Mouse (Mus musculus): Measurements from ENCODE around the gene Catsperz.

Catsperz gene

GRCm38 (mm10) chr19:6947742-6948141 lies 22.6 kb upstream of the Catsperz start:
- DNase-seq (ENCODE audit: extremely low spot score, low read depth, low spot score), result no peak

GRCm38 (mm10) chr19:6943709-6944108 lies 18.5 kb upstream of the Catsperz start:
- DNase-seq (ENCODE audit: extremely low spot score, low read depth, low spot score), result no peak

DNA sequence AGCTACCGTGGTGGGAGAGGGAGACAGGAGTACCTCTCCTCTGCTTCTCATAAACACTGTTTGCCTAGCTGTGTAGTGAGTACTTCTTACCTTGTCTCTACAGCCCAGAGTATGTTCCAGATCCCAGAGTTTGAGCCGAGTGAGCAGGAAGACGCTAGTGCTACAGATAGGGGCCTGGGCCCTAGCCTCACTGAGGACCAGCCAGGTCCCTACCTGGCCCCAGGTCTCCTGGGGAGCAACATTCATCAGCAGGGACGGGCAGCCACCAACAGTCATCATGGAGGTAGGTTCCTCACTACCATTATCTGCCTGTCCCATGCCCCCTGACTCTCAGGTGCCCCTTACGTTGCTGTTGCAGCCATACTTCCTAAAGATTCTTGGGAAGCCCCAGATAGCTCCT lies 17.6 kb upstream of the Catsperz start:
- no peak for DNase-seq (ENCODE audit: extremely low spot score, low read depth, low spot score)

DNA sequence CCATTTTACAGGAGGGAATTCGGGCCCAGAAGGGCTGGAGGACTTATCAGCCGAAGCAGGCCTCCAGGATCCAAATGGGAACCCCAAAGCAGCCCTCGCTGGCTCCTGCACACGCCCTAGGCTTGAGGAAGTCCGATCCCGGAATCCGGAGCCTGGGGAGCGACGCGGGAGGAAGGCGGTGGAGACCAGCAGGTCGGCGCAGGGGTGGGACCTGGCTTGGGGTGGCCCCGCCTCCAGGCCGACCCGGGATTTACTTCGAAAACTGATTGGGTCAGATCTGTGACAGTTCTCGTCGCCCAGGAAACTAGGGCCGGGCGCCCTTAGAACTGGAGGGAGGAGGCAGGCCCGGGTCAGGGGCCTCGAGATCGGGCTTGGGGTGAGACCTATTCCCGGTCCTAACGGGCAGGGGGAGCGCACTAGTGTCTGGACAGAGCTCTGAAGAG lies 17.1 kb upstream of the Catsperz start, which contains the start of gene Gpr137:
TSS of gene Gpr137 (minus strand) at position 232 of the 443 bp plus-strand sequence.
- DNase-seq (ENCODE audit: extremely low spot score, low read depth, low spot score), result no peak

DNA sequence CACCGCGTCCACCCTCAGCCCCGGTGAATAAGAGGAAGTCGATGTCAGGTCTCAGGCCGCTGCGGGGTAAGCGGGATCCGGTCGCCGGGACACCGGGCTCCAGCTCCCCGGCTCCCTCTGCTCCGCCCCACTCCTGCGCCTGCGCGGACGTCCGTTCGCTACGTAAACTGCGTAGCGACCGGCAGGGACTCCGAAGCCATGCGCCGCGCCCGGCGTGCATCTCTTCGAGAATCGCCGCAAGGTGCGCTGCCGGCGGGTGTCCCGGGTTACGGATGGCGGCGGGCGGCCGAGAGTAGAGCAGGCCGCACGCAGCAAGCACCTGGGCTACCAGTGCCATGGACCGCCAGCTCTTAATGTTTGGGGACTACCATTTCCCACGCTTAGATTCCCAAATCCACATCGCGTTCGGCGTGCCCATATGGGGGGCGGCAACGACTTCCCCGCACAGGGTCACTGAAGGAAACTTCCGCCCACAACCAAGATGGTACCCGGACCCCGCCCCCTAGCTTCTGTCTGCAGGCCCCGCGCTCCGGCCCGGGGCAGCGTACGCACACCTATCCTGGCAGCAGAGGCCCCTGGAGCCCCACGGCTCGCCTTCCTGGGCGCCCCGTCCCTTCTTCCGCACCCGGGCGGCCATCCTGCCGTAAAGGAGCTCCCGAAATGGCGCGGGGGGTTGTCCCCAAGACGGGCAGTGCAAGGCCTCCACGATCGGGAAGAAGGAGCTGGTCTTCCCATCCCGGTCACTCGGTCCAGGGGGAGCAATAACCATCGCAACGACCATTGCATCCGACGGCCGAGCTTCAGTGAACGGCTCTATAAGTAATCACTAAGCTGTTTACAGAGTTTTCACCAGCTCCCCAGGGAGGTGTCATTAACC lies 16.4 kb upstream of the Catsperz start, which contains the start of gene Bad:
TSS of gene Bad (plus strand) at position 490 of the 877 bp plus-strand sequence.
- no peak for DNase-seq (ENCODE audit: extremely low spot score, low read depth, low spot score)

DNA sequence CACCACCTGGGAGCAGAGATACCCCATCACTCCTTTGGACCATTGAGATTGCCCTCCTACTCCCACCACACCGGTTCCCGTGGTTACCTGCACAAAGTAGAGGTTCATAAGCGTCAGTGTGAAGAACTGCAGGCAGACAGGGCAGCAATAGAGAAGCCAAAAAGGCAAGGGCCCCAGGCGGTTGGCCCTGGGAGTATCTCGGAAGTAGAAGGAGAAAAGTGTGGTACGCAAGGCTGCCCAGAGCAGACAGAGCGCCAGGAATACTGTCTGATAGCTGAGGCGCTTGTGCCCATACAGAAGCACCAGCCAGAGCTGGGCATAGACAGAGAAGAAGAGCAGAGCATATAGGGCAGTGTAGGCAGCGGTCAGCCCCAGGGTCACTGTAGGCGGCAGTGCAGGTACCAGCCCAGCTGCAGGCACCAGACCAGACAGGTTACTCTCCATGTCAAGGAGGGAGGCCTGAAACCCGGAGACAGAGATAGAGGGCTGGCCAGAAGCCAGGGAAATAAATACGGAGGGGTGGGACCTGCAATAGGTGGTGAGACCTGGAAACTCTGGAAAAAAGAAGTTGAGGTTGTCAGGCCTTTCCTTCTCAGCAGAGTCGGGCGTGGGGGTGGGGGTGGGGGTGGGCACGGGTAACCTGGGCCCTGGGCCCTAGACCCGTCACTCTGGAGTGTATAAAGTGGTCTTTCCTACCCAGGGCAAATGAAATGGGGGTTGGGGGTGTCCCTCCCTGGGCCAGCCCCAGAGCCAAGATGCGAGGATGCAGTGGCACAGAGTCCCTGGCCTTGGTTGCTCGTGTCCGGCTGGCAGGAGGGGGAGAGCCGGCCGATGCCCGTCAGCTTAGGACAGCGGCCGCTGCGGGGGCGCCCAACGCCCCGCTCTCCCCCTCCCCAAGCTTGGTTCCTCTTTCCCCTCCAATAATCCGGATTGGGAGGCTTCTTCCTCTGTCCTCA lies 15.5 kb upstream of the Catsperz start:
- DNase-seq (ENCODE audit: extremely low spot score, low read depth, low spot score), result no peak

GRCm38 (mm10) chr19:6939106-6940002 lies 14.2 kb upstream of the Catsperz start:
- no peak for DNase-seq (ENCODE audit: extremely low spot score, low read depth, low spot score)

GRCm38 (mm10) chr19:6937541-6938465 lies 12.6 kb upstream of the Catsperz start:
- DNase-seq (ENCODE audit: extremely low spot score, low read depth, low spot score), result no peak

- DNase-seq (ENCODE audit: extremely low spot score, low read depth, low spot score), result no peak
Measured at GRCm38 (mm10) chr19:6936299-6936698, 11.1 kb upstream of the Catsperz start.

DNA sequence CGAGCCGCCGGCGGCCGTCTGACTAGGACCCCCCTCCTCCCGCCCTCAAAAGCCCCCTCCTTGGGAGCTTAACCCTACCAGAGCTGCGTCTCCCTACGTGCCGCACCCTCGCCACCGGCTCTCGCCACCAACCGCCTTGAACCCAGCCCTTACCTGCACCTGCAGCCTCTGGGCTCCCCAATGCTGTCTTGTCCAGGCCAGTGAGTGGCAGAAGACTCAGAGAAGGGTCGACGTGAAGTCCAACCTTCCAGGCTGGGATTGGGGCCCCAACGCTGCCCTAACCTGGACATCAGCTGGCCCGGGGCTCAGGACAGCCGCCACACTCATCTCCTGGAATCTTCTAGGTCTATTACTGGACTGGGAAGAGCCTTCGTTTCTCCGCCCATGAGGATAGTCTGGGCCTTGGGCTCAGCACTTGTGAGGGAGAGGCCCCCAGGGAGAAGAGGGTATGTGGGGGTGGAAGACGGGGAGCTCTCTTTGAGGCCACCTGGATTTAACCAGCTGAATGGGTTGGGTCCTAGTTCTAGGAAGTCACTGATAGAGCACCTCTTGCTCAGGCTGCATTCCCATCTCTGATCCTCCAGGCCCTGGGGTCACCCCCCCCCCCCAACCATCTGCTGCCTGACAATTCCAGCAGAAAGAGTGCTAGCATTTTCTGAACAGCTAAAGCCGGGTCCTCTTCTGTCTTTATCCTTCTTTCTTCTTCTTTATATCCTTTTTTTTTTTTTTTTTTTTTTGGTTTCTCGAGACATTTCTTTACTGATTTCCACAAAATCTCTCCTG lies 9.2 kb upstream of the Catsperz start, which contains the start of gene Kcnk4:
TSS of gene Kcnk4 (minus strand) at position 321 of the 783 bp plus-strand sequence.
- no peak for DNase-seq (ENCODE audit: extremely low spot score, low read depth, low spot score)

GRCm38 (mm10) chr19:6933436-6934194 lies 8.4 kb upstream of the Catsperz start:
- DNase-seq (ENCODE audit: extremely low spot score, low read depth, low spot score), result no peak

DNA sequence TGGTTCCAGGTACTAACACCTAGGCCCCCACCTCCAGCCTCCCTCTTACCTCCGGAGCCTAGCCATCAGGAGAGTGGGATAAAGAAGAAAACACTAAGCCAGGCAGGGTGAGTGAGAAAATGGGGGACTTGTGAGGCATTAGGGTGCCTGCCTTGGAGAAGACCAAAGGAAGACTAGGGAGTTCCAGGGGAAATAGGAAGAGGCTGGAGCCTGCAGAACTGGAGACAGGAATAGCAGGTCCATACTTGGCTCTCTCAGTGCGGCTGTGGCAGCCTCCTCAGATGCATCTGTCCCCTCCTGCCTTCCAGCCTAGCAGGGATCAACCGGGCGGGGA lies 7.9 kb upstream of the Catsperz start:
- no peak for DNase-seq (ENCODE audit: extremely low spot score, low read depth, low spot score)

- DNase-seq (ENCODE audit: extremely low spot score, low read depth, low spot score), result no peak
Measured at GRCm38 (mm10) chr19:6932018-6932417, 6.8 kb upstream of the Catsperz start.

- no peak for DNase-seq (ENCODE audit: extremely low spot score, low read depth, low spot score)
Measured at GRCm38 (mm10) chr19:6931002-6931401, 5.8 kb upstream of the Catsperz start.

DNA sequence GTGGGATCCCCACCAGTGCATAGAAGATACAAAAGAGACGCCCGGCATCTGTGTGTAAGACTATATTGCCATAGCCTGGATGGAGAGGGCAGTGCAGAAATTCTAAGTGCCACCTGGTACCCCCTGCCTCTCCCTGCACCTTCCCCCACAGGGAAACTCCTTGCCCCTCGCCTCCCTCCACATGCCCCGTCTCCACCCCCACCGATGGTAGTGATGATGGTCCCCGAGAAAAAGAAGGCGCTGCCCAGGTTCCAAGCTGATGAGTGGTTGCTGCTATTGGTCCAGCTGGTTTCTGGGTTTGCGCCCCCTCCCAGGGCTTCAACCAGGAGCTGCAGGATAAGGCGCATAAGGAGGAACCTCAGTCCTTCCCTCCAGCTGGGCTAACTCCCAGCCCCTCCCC lies 2.9 kb upstream of the Catsperz start:
- DNase-seq (ENCODE audit: extremely low spot score, low read depth, low spot score), result no peak

DNA sequence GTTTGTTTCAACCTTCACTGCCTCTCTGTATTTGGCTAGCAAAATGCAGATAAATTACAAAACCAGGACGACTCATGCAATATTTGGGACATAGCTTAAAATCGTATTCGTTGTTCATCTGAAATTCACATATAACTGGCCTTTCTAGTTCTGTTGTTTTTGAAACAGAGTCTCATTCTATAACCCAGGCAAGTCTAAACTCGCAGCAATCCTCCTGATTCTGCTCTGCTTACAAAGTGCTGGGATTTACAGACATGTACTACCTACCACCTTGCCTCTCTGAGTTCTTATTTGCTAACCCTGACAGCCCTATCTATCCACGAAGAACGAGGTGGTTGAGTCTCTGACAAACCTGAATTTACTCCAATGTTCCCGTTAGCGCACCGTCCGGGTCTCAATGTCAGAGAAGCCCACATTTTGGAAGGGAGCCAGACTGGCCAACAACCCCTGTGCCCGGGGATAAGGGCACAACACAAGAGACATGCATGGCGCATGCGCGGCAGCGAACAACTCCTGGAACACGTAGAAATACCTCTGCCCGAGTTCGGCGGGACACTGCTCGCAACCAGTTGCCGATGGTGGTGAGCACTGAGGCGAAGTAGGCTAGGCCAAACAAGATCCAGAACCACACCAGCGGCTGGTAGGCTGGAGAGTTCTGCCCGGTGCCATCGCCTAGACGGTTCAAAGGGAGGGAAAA lies 1.5 kb upstream of the Catsperz start:
- DNase-seq (ENCODE audit: extremely low spot score, low read depth, low spot score), result no peak

DNA sequence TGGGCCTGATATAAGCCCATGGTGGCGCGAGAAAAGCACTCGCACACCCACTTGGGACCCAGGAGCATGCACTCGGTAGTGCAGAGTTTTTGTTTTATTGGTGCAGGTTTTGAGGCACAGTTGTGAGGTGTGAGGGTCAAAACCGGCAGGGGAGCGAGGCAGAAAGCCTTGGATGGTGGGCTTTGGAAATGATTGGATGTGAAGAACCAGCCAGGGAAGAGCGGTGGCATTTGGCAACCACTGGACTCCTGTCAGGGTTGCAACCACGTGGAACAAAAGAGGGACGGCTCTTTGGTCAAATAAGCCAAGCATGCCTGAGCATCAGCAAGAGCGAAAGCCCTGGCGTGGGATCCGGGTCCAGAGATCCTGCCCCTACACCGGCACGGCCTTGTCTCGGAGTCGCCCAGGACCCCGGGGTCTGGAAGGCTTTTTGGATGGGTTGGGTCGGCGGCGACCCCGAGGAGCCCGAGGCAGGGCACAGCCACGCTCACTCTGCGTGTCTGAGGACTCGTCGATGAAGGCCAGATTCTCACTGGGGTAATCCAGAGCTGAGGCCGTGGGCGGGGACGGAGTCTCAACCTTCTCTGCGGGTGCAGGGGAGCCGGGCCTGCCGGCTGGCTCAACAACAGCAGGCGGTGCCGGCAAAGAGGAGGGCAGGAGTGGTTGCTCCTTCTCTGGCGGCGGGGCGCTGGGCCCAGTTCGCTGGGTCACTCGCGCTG lies 590 bp upstream of the Catsperz start:
- DNase-seq (ENCODE audit: extremely low spot score, low read depth, low spot score), result no peak

All from hindlimb bud, embryonic 11.5 days (tissue).